Mouse (Mus musculus) embryonic facial prominence, embryonic 13.5 days (tissue): Measurements from ENCODE around the gene Ifna16. TPM values are rescaled to one million over a fixed set of nuclear protein-coding genes. Genes with fewer than 3 reads are reported as not detected.

Experiments used
- ATAC-seq: fragments of 200-750 bp; cut with Nextera tagmentation; 2 replicates; pipeline ENCODE4 v1.8.0; 2017; ENCODE audit warnings: low read depth; ENCODE audit not compliant: insufficient number of reproducible peaks, insufficient read depth, low FRiP score, low TSS enrichment
- H3K27ac ChIP-seq: fragments of 300-500 bp; sonication (generic); 2 replicates; pipeline ENCODE4 v1.5.1; 2015; ENCODE audit warnings: moderate library complexity, mild to moderate bottlenecking, inconsistent platforms
- H3K27me3 ChIP-seq: fragments of 300-500 bp; sonication (generic); 2 replicates; pipeline ENCODE4 v1.6.1; 2015; ENCODE audit warnings: mild to moderate bottlenecking, inconsistent platforms
- H3K36me3 ChIP-seq: fragments of 300-500 bp; sonication (generic); 2 replicates; pipeline ENCODE4 v1.6.1; 2015; ENCODE audit warnings: mild to moderate bottlenecking, inconsistent platforms
- H3K4me1 ChIP-seq: fragments of 300-500 bp; sonication (generic); 2 replicates; pipeline ENCODE4 v1.6.1; 2015; ENCODE audit warnings: inconsistent platforms
- H3K4me2 ChIP-seq: fragments of 300-500 bp; sonication (generic); 2 replicates; pipeline ENCODE4 v1.6.1; 2015; ENCODE audit warnings: moderate library complexity, mild to moderate bottlenecking, inconsistent platforms
- H3K4me3 ChIP-seq: fragments of 300-500 bp; sonication (generic); 2 replicates; pipeline ENCODE4 v1.5.1; 2015; ENCODE audit warnings: mild to moderate bottlenecking, inconsistent platforms
- H3K9ac ChIP-seq: fragments of 300-500 bp; sonication (generic); 2 replicates; pipeline ENCODE4 v1.6.1; 2015; ENCODE audit warnings: mild to moderate bottlenecking, inconsistent platforms
- H3K9me3 ChIP-seq: fragments of 300-500 bp; sonication (generic); 2 replicates; pipeline ENCODE4 v1.6.1; 2016; ENCODE audit warnings: inconsistent platforms
- WGBS: fragments of 180-500 bp; shearing (Covaris S2); methylation state at CpG from one replicate; pipeline ENCODE4 v1.1.7; 2015; ENCODE audit warnings: mixed read lengths; 5-methylcytosine and 5-hydroxymethylcytosine counted together
- polyA plus RNA-seq: library from polyadenylated mRNA; unstranded; fragments of >200 nt; fragmentation: Nextera tagmentation; extraction: Ambion mirVana; gene quantifications from 2 replicates; pipeline ENCODE4 v1.2.1, GENCODE M21; 2015

The Ifna16 gene
- polyA plus RNA-seq, 1 experiment from 2014 or later = not detected

DNA sequence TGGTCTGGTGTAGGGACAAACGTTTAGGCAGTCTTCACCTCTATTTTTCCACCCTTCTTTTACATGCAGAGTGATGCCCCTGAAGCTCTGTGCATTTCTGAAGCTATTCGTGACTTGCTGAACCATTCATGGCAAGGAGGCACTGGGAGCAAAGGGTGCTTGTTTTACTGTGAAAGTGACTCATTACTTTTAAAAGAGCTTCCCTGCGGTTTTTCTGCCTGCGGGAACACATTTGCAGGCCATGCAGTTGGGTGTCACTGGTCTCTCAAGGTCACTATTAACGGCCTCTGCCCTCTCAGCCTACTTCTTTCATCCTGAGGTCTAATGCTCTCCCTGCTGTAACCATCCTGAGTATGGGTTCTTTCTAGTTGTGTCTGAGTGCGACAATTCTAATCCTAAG, 20.4 kb upstream of the Ifna16 start:
- Histone ChIP-seq H3K4me1 (no peaks in the 10 kb centered on the region), H3K27me3 (peaks cover 3% of the 10 kb centered on the region; the same call in 1 of the 2 replicates), H3K36me3 (no peaks in the 10 kb centered on the region), H3K27ac (no peak overlapping the region), H3K4me3 (no peak overlapping the region), H3K9me3 (no peaks in the 10 kb centered on the region), H3K4me2 (no peak overlapping the region), H3K9ac (no peak overlapping the region)
- ATAC-seq = no peak
- WGBS = 64% methylated on average over 6 of the region's 6 CpGs

DNA sequence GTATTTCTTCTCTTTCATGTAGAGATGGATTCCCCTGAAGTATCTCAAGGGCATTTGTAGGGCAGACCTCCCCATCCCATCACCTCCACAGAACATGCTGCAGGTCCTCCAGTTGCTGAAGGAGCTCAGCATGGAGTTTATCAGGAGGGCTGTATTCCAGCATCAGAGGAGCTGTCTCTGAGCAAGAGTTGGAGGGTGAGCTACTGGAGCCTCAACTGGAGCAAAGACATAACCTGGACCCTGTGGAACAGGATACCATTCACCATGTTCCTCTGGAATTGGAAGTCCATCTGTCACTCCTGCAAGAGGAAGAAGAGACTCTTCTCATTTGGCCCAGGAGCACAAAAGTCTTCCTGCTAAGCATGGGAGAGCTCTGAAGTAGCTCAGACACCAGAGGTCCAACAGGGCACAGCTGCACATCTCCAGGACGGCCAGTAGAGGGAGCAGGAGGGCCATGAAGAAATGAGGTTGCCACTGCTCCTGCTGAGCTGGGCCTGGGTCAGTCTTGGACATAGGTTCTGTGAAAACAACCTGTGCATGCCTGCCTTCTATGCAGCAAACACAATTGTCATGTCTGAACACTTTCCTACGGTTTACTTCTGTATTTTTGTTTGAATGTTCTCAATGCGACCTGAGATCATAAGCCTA, 19.6 kb upstream of the Ifna16 start:
- H3K4me2 ChIP-seq = no peak overlapping the region
- H3K36me3 ChIP-seq = no peaks in the 10 kb centered on the region
- WGBS = 24% methylated on average over 3 of the region's 3 CpGs
- no peak overlapping the region for H3K9ac ChIP-seq
- ATAC-seq = no peak
- no peaks in the 10 kb centered on the region for H3K9me3 ChIP-seq
- no peaks in the 10 kb centered on the region for H3K4me1 ChIP-seq
- H3K27ac ChIP-seq = no peak overlapping the region
- peaks cover 3% of the 10 kb centered on the region; the same call in 1 of the 2 replicates for H3K27me3 ChIP-seq
- H3K4me3 ChIP-seq = no peak overlapping the region

DNA sequence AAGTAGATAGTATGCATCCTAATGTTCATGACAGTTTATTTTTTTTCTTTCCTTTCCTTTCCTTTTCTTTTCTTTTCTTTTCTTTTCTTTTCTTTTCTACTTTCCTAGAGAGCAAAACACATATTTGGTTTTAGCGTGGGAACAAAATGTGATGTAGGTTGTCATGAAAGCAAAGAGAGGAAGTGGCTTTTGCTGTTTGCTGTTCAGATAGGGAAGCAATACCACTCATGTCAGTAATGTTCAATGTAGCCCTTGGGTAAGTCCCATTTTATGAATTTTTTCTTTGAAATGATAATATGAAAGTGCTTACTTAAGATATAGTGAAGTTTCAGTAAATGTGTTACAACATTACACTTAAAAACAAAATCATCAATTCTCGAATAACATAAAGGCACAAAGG, 16.7 kb upstream of the Ifna16 start:
- WGBS = 86% methylated on average over 2 of the region's 2 CpGs
- H3K36me3 ChIP-seq = no peaks in the 10 kb centered on the region
- H3K4me2 ChIP-seq = no peak overlapping the region
- H3K4me1 ChIP-seq = no peaks in the 10 kb centered on the region
- no peak overlapping the region for H3K4me3 ChIP-seq
- H3K27me3 ChIP-seq = peaks cover 3% of the 10 kb centered on the region; the same call in 1 of the 2 replicates
- no peak overlapping the region for H3K9ac ChIP-seq
- H3K9me3 ChIP-seq = no peaks in the 10 kb centered on the region
- no peak overlapping the region for H3K27ac ChIP-seq
- no peak for ATAC-seq

DNA sequence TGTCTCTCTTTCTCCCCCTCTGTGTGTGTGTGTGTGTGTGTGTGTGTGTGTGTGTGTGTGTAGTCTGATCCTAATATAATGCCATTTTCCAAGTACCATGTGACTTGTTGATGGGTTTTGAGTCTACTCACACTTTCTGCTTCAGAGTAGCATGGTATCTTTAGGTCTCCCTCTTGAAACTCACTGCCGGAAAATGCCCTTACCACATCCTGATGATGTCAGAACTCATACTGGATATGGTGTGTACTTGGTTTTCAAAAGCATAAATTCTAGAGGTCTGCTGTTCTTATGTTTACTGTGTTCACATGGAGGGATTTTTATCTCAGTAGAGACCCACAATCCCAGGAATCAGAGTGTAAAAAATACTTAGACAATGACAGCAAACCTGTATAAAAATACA, 15.8 kb upstream of the Ifna16 start:
- Histone ChIP-seq H3K4me1 (no peaks in the 10 kb centered on the region), H3K4me2 (no peak overlapping the region), H3K27ac (no peak overlapping the region), H3K4me3 (no peak overlapping the region), H3K36me3 (no peaks in the 10 kb centered on the region), H3K27me3 (peaks cover 3% of the 10 kb centered on the region; the same call in 1 of the 2 replicates), H3K9me3 (no peaks in the 10 kb centered on the region), H3K9ac (no peak overlapping the region)
- WGBS = 74% methylated on average over 1 of the region's 1 CpGs
- no peak for ATAC-seq

DNA sequence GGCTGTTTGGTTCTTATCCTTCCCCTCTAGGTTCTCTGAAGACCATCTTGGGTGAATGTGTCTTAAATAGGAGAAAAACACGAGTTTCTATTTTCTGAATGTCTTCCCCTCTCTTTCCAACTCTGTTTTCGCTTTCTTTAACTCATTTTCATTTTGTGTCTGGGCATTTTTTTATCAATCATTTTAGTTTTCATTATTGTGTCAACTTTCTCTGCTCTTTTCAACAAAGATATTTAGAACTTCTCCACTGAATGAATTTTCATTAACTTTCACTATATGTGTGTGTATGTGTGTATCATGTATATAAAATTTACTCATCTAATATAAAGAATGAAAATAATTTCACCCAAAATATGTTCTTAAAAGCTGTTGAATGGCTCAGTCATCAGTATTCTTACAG, 14.5 kb upstream of the Ifna16 start, which contains the start of gene Ifnab:
Gene Ifnab (minus strand): TSS at position 101 of the 400 bp plus-strand sequence.
- ATAC-seq = no peak
- Histone ChIP-seq H3K27me3 (peaks cover 2% of the 10 kb centered on the region; the same call in 1 of the 2 replicates), H3K9ac (no peak within 1 kb of the TSS), H3K27ac (no peak within 1 kb of the TSS), H3K4me3 (no peak within 1 kb of the TSS), H3K4me1 (no peaks in the 10 kb centered on the region), H3K4me2 (no peak within 1 kb of the TSS), H3K9me3 (no peaks in the 10 kb centered on the region), H3K36me3 (no peaks in the 10 kb centered on the region)
- WGBS = 71% methylated on average over 2 of the region's 2 CpGs

DNA sequence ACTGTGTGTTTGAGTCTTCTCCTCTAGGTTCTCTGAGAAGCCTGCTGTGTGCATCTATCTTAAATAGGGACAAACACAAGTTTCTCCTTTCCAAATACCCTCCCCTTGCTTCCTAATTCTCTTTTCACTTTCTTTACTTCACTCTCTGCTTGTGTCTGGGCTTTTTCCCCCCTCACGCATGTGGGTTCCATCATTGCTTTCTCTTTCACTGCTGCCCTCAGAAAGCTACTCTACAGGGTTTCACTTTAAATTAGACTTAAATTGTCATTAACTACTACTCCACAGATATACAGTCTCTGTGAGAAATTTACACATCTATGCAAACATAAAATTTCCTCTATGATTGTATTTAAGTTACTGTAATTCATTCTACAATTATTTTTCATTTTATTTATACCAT, 7.1 kb upstream of the Ifna16 start, which contains the start of gene Ifna2:
Gene Ifna2 (minus strand): TSS at position 101 of the 400 bp plus-strand sequence.
- H3K4me3 ChIP-seq = no peak within 1 kb of the TSS
- no peak within 1 kb of the TSS for H3K27ac ChIP-seq
- no peak within 1 kb of the TSS for H3K9ac ChIP-seq
- 86% methylated on average over 1 of the region's 1 CpGs for WGBS
- ATAC-seq = no peak
- H3K4me2 ChIP-seq = no peak within 1 kb of the TSS
- no peaks in the 10 kb centered on the region for H3K9me3 ChIP-seq
- no peaks in the 10 kb centered on the region for H3K27me3 ChIP-seq
- no peaks in the 10 kb centered on the region for H3K4me1 ChIP-seq
- H3K36me3 ChIP-seq = no peaks in the 10 kb centered on the region

DNA sequence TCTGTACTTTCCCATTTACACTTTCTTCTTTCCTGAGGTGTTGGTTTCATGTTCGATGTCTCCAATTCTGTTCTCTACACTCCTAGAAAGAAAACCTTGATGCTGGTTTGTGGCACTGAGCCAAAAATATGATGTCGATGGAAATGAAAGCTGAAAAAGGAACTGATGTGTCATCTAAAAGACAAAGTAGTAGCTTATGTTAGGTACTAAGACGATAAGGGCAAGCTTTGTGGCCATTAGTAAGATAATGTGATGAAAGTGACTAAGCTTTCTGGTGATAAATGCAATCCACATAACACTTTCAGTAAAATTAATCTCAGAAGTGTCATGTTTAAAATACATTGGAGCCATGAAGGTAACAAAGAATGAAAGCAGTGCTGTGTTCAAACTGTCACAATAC, 4.6 kb upstream of the Ifna16 start:
- Histone ChIP-seq H3K36me3 (no peaks in the 10 kb centered on the region), H3K27me3 (no peaks in the 10 kb centered on the region), H3K27ac (no peak overlapping the region), H3K4me3 (no peak overlapping the region), H3K9ac (no peak overlapping the region), H3K9me3 (no peaks in the 10 kb centered on the region), H3K4me1 (no peaks in the 10 kb centered on the region), H3K4me2 (no peak overlapping the region)
- no peak for ATAC-seq
- 71% methylated on average over 3 of the region's 3 CpGs for WGBS

DNA sequence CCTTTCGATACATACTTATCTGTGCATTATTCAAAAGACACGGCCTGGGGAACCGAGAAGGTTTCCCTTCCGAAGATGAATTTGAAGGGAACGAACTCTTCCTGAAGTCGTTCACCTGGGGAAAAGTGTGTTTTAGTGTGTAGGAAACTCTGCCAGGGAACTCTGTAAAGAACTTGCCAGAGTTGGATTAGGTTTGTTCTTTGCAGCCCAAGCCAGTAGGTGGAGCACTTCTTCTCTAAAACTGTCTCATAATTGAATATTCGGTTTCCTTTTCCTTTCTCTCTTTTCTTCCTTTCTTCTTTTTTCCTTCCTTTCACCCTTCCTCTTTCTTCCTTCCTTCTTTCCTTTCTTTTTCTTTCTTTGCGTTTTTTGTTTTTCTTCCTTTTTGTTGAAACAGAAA, 3.6 kb upstream of the Ifna16 start:
- H3K9me3 ChIP-seq = no peaks in the 10 kb centered on the region
- no peak overlapping the region for H3K4me2 ChIP-seq
- ATAC-seq = no peak
- no peaks in the 10 kb centered on the region for H3K27me3 ChIP-seq
- no peak overlapping the region for H3K9ac ChIP-seq
- H3K4me3 ChIP-seq = no peak overlapping the region
- H3K36me3 ChIP-seq = no peaks in the 10 kb centered on the region
- H3K4me1 ChIP-seq = no peaks in the 10 kb centered on the region
- WGBS = 50% methylated on average over 8 of the region's 8 CpGs
- H3K27ac ChIP-seq = no peak overlapping the region

DNA sequence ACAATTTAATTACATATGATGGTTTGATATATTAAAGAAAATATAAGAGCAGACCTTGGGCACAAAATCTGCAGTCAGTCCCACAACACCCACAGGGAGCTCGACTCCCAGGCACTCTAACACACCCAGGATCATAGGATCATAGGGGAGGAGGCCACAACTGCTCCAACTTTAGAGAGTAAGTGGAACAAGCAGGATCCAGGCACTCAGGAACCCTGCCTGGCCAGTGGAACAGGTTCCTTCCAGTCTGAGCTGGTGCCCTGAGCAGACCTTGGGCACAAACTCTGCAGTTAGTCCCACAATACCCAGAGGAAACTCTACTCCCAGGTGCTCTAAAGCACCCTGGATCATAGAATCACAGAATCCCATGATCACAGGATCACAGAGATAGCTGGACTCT, 21.3 kb downstream of the Ifna16 start:
- H3K36me3 ChIP-seq = no peaks in the 10 kb centered on the region
- H3K27me3 ChIP-seq = no peaks in the 10 kb centered on the region
- no peak overlapping the region for H3K4me2 ChIP-seq
- H3K9me3 ChIP-seq = no peaks in the 10 kb centered on the region
- no peak overlapping the region for H3K4me3 ChIP-seq
- ATAC-seq = no peak
- no peak overlapping the region for H3K9ac ChIP-seq
- no peak overlapping the region for H3K27ac ChIP-seq
- no peaks in the 10 kb centered on the region for H3K4me1 ChIP-seq
- 45% methylated on average over 1 of the region's 1 CpGs for WGBS

DNA sequence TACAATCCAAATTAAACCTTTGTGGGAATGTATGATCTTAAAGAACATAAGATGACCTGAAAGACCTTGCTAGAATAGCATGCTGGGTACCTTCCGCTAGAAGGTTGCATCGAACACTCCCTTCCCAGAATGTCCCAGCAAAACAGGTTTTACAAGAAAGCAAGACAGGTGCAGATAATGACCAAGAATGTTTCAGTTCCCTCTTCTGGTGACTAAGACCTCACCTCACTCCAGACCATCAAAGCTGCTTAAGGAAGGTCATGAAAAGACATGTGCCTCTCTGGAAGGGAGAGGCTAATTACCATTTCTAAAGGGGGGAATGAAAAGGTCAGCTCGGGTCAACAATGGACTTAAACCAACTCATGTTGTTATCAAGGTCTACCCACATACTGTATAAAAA, 23.1 kb downstream of the Ifna16 start:
- H3K4me2 ChIP-seq = no peak overlapping the region
- H3K4me1 ChIP-seq = no peaks in the 10 kb centered on the region
- no peak overlapping the region for H3K27ac ChIP-seq
- no peak for ATAC-seq
- no peak overlapping the region for H3K9ac ChIP-seq
- H3K9me3 ChIP-seq = no peaks in the 10 kb centered on the region
- no peak overlapping the region for H3K4me3 ChIP-seq
- WGBS = 71% methylated on average over 3 of the region's 3 CpGs
- H3K36me3 ChIP-seq = no peaks in the 10 kb centered on the region
- H3K27me3 ChIP-seq = no peaks in the 10 kb centered on the region

DNA sequence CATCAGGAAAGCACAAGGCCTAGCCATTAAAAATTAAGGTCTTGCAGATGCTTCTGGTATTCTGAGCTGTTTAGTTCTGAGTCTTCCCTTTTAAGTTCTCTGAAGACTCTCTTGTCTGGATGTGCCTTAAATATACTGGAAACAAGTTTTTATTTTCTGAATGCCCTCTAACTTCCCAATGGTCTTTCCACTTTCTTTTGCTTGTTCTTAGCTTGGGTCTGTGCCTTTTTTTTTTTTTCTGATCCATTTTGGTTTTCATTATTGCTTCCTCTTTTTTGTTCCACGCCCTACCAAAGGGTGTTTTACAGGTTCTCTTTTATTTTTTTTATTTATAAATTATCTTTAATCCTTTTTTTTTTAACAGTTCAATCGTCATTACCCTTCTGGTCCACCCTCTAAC, 32.4 kb downstream of the Ifna16 start, which contains the start of gene Ifna13:
Gene Ifna13 (minus strand): TSS at position 101 of the 400 bp plus-strand sequence.
- no peak within 1 kb of the TSS for H3K4me2 ChIP-seq
- 52% methylated on average over 2 of the region's 2 CpGs for WGBS
- no peaks in the 10 kb centered on the region for H3K36me3 ChIP-seq
- no peak within 1 kb of the TSS for H3K9ac ChIP-seq
- H3K27ac ChIP-seq = no peak within 1 kb of the TSS
- H3K4me1 ChIP-seq = no peaks in the 10 kb centered on the region
- no peaks in the 10 kb centered on the region for H3K27me3 ChIP-seq
- H3K9me3 ChIP-seq = no peaks in the 10 kb centered on the region
- no peak for ATAC-seq
- H3K4me3 ChIP-seq = no peak within 1 kb of the TSS

DNA sequence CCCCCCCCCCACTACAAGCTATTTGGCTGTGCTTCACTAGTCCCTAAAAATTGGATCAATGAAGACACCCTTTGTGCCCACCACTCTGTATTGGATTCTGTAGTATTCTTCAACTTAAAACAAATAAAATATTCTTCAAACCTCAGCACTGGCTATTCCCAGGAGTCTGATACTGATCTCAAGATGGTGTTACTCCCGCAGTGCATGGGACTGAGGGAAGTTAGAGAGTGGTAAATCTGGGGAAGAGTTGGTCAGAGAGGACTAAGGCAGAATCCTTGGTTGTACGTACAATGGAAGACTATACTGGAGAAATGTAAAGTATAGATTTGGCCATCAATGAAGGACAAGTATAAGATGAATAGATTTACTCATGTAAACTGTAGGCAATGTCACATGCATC, 34.2 kb downstream of the Ifna16 start:
- ATAC-seq = no peak
- Histone ChIP-seq H3K36me3 (no peaks in the 10 kb centered on the region), H3K9me3 (no peaks in the 10 kb centered on the region), H3K4me1 (no peaks in the 10 kb centered on the region), H3K27ac (no peak overlapping the region), H3K4me3 (no peak overlapping the region), H3K27me3 (no peaks in the 10 kb centered on the region), H3K9ac (no peak overlapping the region), H3K4me2 (no peak overlapping the region)
- 28% methylated on average over 2 of the region's 2 CpGs for WGBS
